Mouse (Mus musculus) CH12.LX (cell line): ENCODE results near the gene Marc2. TPM values are rescaled to one million over a fixed set of nuclear protein-coding genes. Genes with fewer than 3 reads are reported as not detected.
A peak's percentile ranks its signal among the peaks of the same experiment; 100 is the strongest.

Experiments
- DNase-seq: peaks from one replicate; pipeline ENCODE4 v3.0.0-alpha.2; 2013; ENCODE audit errors: extremely low read depth
- H3K27ac ChIP-seq: 2 replicates; pipeline ENCODE4 v1.5.1; 2012; ENCODE audit warnings: low read depth, mild to moderate bottlenecking, control low read depth, moderate library complexity; ENCODE audit not compliant: insufficient read depth
- H3K27me3 ChIP-seq: replicated peaks from 2 replicates; pipeline ENCODE3; 2012; ENCODE audit warnings: inconsistent platforms
- H3K36me3 ChIP-seq, 2 experiments: replicated peaks in 1 of 2; 2 replicates each; pipeline versions ENCODE3 to v1.6.1; 2012; ENCODE audit warnings: inconsistent platforms in 1 of 2, low read length in 1 of 2, mild to moderate bottlenecking in 1 of 2, mixed read lengths in 1 of 2, moderate library complexity in 1 of 2; ENCODE audit not compliant: control insufficient read depth in 1 of 2, insufficient read depth in 1 of 2
- H3K4me1 ChIP-seq, 2 experiments: 2 replicates each; pipeline ENCODE4 v1.6.1; 2012; ENCODE audit warnings: inconsistent platforms in 1 of 2, moderate library complexity in 1 of 2; ENCODE audit not compliant: insufficient read depth in 2 of 2, control insufficient read depth in 1 of 2
- H3K4me2 ChIP-seq: 2 replicates; pipeline ENCODE4 v1.6.1; 2012; ENCODE audit warnings: low read depth, mild to moderate bottlenecking, control low read depth; ENCODE audit not compliant: poor library complexity, insufficient read depth, severe bottlenecking
- H3K4me3 ChIP-seq, 3 experiments: fragments of 150-350 bp in 1 of 3; sonication (generic) in 1 of 3; replicated peaks in 1 of 3; 2 replicates each; pipeline versions ENCODE3 to v1.5.1; 2011 to 2012; ENCODE audit warnings: low read depth in 2 of 3, low read length in 2 of 3, mild to moderate bottlenecking in 2 of 3, moderate library complexity in 2 of 3, control low read depth in 1 of 3, improper control_type of control experiment in 1 of 3, inconsistent platforms in 1 of 3, mixed read lengths in 1 of 3; ENCODE audit not compliant: poor library complexity in 1 of 3
- H3K79me2 ChIP-seq: replicated peaks from 2 replicates; pipeline ENCODE4 v1.6.1; 2012; ENCODE audit warnings: mild to moderate bottlenecking, moderate library complexity; ENCODE audit not compliant: control insufficient read depth, poor library complexity, insufficient read depth, severe bottlenecking; ENCODE audit errors: extremely low read depth
- H3K9ac ChIP-seq: 2 replicates; pipeline ENCODE4 v1.6.1; 2012; ENCODE audit warnings: low read depth, mild to moderate bottlenecking, control low read depth, moderate library complexity; ENCODE audit not compliant: insufficient read depth
- H3K9me3 ChIP-seq: replicated peaks from 2 replicates; pipeline ENCODE3; 2012; ENCODE audit warnings: low read length, inconsistent platforms, mixed read lengths
- BHLHE40 ChIP-seq: IDR thresholded peaks from 2 replicates; pipeline ENCODE4 v1.6.1; 2011; ENCODE audit warnings: mild to moderate bottlenecking, low read depth, low read length, improper control_type of control experiment
- CHD1 ChIP-seq: IDR thresholded peaks from 2 replicates; pipeline ENCODE4 v1.6.1; 2012; ENCODE audit warnings: low read depth, low read length, improper control_type of control experiment, inconsistent platforms
- CTCF ChIP-seq, 2 experiments: IDR thresholded peaks in 1 of 2; conservative IDR thresholded peaks in 1 of 2; 2 replicates each; pipeline ENCODE4 v1.5.1; 2011 to 2012; ENCODE audit warnings: low read depth in 2 of 2, low read length in 2 of 2, improper control_type of control experiment in 1 of 2, inconsistent platforms in 1 of 2, mild to moderate bottlenecking in 1 of 2, moderate library complexity in 1 of 2
- ETS1 ChIP-seq: conservative IDR thresholded peaks from 2 replicates; pipeline ENCODE4 v1.6.1; 2012; ENCODE audit warnings: low read depth, mild to moderate bottlenecking, inconsistent platforms, low read length, improper control_type of control experiment, moderate library complexity
- GABPA ChIP-seq: IDR thresholded peaks from 2 replicates; pipeline ENCODE4 v1.6.1; 2012; ENCODE audit warnings: low read depth, low read length, improper control_type of control experiment, inconsistent platforms; ENCODE audit not compliant: insufficient replicate concordance
- HCFC1 ChIP-seq: IDR thresholded peaks from 2 replicates; pipeline ENCODE4 v1.6.1; 2012; ENCODE audit warnings: low read depth, mild to moderate bottlenecking, inconsistent platforms, low read length, improper control_type of control experiment
- IRF4 ChIP-seq: IDR thresholded peaks from 2 replicates; pipeline ENCODE4 v1.6.1; 2014; ENCODE audit warnings: low read depth, mild to moderate bottlenecking, inconsistent platforms, low read length, improper control_type of control experiment
- JUN ChIP-seq: IDR thresholded peaks from 2 replicates; pipeline ENCODE4 v1.6.1; 2011; ENCODE audit warnings: low read depth, mild to moderate bottlenecking, low read length, improper control_type of control experiment, moderate library complexity; ENCODE audit not compliant: insufficient read depth
- JUND ChIP-seq: conservative IDR thresholded peaks from 2 replicates; pipeline ENCODE4 v1.6.1; 2011; ENCODE audit warnings: low read depth, low read length, improper control_type of control experiment
- MAFK ChIP-seq: IDR thresholded peaks from 2 replicates; pipeline ENCODE4 v1.6.1; 2011; ENCODE audit warnings: low read length, improper control_type of control experiment; ENCODE audit not compliant: insufficient replicate concordance
- MAZ ChIP-seq: IDR thresholded peaks from 2 replicates; pipeline ENCODE4 v1.6.1; 2012; ENCODE audit warnings: low read depth, mild to moderate bottlenecking, inconsistent platforms, low read length, improper control_type of control experiment, moderate library complexity
- MEF2A ChIP-seq: IDR thresholded peaks from 2 replicates; pipeline ENCODE4 v1.6.1; 2014; ENCODE audit warnings: low read depth, mild to moderate bottlenecking, inconsistent platforms, low read length, improper control_type of control experiment, borderline replicate concordance
- MXI1 ChIP-seq: IDR thresholded peaks from 2 replicates; pipeline ENCODE4 v1.6.1; 2011; ENCODE audit warnings: mild to moderate bottlenecking, low read depth, low read length, improper control_type of control experiment
- NRF1 ChIP-seq: IDR thresholded peaks from 2 replicates; pipeline ENCODE4 v1.6.1; 2014; ENCODE audit warnings: low read depth, mild to moderate bottlenecking, inconsistent platforms, low read length, improper control_type of control experiment, moderate library complexity
- POLR2A ChIP-seq: IDR thresholded peaks from 2 replicates; pipeline ENCODE4 v1.6.1; 2011; ENCODE audit warnings: low read depth, mild to moderate bottlenecking, improper control_type of control experiment, low read length
- POLR2AphosphoS2 ChIP-seq: IDR thresholded peaks from 2 replicates; pipeline ENCODE4 v1.6.1; 2011; ENCODE audit warnings: low read depth, low read length, improper control_type of control experiment
- RAD21 ChIP-seq: IDR thresholded peaks from 2 replicates; pipeline ENCODE4 v1.6.1; 2011; ENCODE audit warnings: low read depth, mild to moderate bottlenecking, low read length, improper control_type of control experiment, moderate library complexity
- RCOR1 ChIP-seq: conservative IDR thresholded peaks from 2 replicates; pipeline ENCODE4 v1.6.1; 2012; ENCODE audit warnings: low read depth, mild to moderate bottlenecking, inconsistent platforms, low read length, improper control_type of control experiment
- SMC3 ChIP-seq: IDR thresholded peaks from 2 replicates; pipeline ENCODE4 v1.6.1; 2011; ENCODE audit warnings: low read depth, low read length, improper control_type of control experiment
- TBP ChIP-seq: conservative IDR thresholded peaks from 2 replicates; pipeline ENCODE4 v1.6.1; 2011; ENCODE audit warnings: low read depth, low read length, improper control_type of control experiment
- TCF12 ChIP-seq: IDR thresholded peaks from 2 replicates; pipeline ENCODE4 v1.6.1; 2014; ENCODE audit warnings: low read depth, mild to moderate bottlenecking, inconsistent platforms, low read length, improper control_type of control experiment
- UBTF ChIP-seq: IDR thresholded peaks from 2 replicates; pipeline ENCODE4 v1.6.1; 2012; ENCODE audit warnings: low read depth, mild to moderate bottlenecking, inconsistent platforms, low read length, improper control_type of control experiment, moderate library complexity
- USF2 ChIP-seq: conservative IDR thresholded peaks from 2 replicates; pipeline ENCODE4 v1.6.1; 2011; ENCODE audit warnings: low read depth, low read length, improper control_type of control experiment
- ZC3H11A ChIP-seq: IDR thresholded peaks from 2 replicates; pipeline ENCODE4 v1.6.1; 2012; ENCODE audit warnings: low read depth, mild to moderate bottlenecking, inconsistent platforms, low read length, improper control_type of control experiment
- ZKSCAN1 ChIP-seq: IDR thresholded peaks from 2 replicates; pipeline ENCODE4 v1.6.1; 2012; ENCODE audit warnings: low read depth, inconsistent platforms, low read length, improper control_type of control experiment, borderline replicate concordance
- ZMIZ1 ChIP-seq: IDR thresholded peaks from 2 replicates; pipeline ENCODE4 v1.6.1; 2012; ENCODE audit warnings: low read depth, mild to moderate bottlenecking, inconsistent platforms, low read length, improper control_type of control experiment
- ZNF384 ChIP-seq: IDR thresholded peaks from 2 replicates; pipeline ENCODE4 v1.6.1; 2012; ENCODE audit warnings: low read depth, low read length, improper control_type of control experiment, inconsistent platforms
- dilution Hi-C: fragments of 300-500 bp; cut with MboI; formaldehyde crosslinking; loops from 2 replicates; pipeline ENCODE4 v1.14.3; 2020; ENCODE audit warnings: low sequenced_read_pairs; ENCODE audit not compliant: extremely low pct_unique_long_range_greater_than_20kb, extremely low pct_ligation_motif_present
- in situ Hi-C: fragments of 300-500 bp; cut with MboI; formaldehyde crosslinking; loops from 3 replicates; pipeline ENCODE4 v1.14.3; 2019; ENCODE audit warnings: low sequenced_read_pairs, low pct_ligation_motif_present, low pct_unique_long_range_greater_than_20kb, mixed read lengths
- polyA plus RNA-seq: library from polyadenylated mRNA; unstranded; fragments of >175 nt; gene quantifications from 2 replicates; pipeline ENCODE4 v1.2.1, GENCODE M21; 2012; ENCODE audit warnings: low read depth; ENCODE audit not compliant: insufficient read length
- total RNA-seq, 2 experiments: library from RNA; depleted of rRNA; stranded (reverse); fragments of 300-350 nt in 1 of 2; fragments of >200 nt in 1 of 2; gene quantifications; 2 replicates each; pipeline ENCODE4 v1.2.3; 2012 to 2014

Marc2 gene
- total RNA-seq (2012; rRNA removed) (49.7 and 55.0 TPM in 2 replicates), total RNA-seq (2014; rRNA removed) (54.8 and 63.5 TPM in 2 replicates), polyA plus RNA-seq (129 and 155 TPM in 2 replicates)

DNA sequence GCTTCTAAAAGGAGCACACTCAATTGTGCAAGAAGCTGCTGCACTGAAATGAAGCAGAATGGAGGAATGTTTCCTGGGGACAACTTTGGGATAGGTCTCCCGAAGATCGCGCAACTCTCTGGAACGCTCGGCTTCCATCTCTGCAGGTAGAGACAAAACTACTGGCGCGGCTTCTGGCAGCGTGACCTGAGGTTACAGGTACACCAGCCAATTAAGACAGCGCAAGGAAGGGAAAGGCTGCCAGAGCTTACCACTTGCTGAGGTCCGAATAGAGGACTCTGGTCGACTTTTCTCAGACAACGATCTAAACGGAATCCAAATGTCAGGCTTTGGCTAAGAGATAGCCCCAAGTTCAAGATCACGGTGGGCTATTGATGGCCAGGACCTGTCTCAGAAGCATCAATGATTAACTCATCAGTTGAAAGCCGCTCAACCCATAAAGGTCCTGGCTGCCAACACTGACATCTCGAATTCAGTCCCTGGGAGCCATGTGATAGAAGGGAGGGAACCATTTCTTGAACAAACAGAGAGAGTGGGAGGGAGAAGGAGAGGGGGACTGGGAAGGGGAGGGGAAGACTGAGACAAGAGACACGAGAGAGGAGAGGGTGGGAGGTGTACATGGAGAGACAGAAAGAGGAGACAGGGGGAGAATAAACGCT is at the start of gene Marc2:
Marc2 (minus strand) TSS at position 360 of the 659 bp plus-strand sequence.
- H3K4me3 ChIP-seq = peak within 1 kb of the TSS; percentile 81 to 86 (median 81)
- H3K9me3 ChIP-seq = no peaks in the 10 kb centered on the region
- peaks cover 0 to 2% of the 10 kb centered on the region in 2 experiments for H3K36me3 ChIP-seq
- H3K27me3 ChIP-seq = no peaks in the 10 kb centered on the region
- DNase-seq = no peak
- dilution Hi-C loops (no loop called here), in situ Hi-C loops (loop anchor here (25.0 kb wide), 1 partner anchor 341 kb away; no protein-coding TSS in a partner anchor)
- peaks cover 6 to 35% of the 10 kb centered on the region in 2 experiments for H3K4me1 ChIP-seq
- no peaks in the 10 kb centered on the region; the same call in 1 of the 2 replicates for H3K79me2 ChIP-seq
- peak within 1 kb of the TSS; percentile 96 for H3K4me2 ChIP-seq
- H3K9ac ChIP-seq = peak within 1 kb of the TSS; percentile 62
- TF ChIP-seq IRF4 = no peak
- no peak for TF ChIP-seq ETS1
- no peak for TF ChIP-seq ZC3H11A
- no peak for TF ChIP-seq POLR2AphosphoS2
- no peak for TF ChIP-seq RCOR1
- TF ChIP-seq BHLHE40 = no peak
- TF ChIP-seq MXI1 = no peak
- no peak for TF ChIP-seq JUN
- no peak for TF ChIP-seq NRF1
- H3K27ac ChIP-seq = peak within 1 kb of the TSS; percentile 72

DNA sequence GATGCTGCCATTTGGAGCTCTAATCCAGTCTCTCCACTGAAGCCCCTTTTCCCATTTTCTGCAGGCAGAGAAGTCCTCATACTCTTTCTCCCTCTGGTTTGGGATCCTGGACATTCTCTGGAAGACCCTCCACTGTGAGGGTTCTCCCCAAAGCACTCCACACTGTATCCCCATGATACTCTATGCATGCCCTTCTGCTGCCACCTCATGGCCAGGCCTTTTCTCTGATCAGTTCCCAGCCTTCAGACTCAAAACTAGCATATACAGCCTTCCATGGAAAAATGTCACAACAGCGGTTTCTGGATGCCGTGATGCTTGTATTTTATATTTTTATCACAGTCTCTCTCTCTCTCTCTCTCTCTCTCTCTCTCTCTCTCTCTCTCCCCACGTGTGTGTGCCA is 45.7 kb upstream of the Marc2 start:
- in situ Hi-C loops = no loop called here
- H3K4me2 ChIP-seq = peak overlapping the region; percentile 79; the same call in 1 of the 2 replicates
- H3K4me1 ChIP-seq = peaks cover 0 to 6% of the 10 kb centered on the region in 2 experiments; a peak in 2 of 4 replicates
- H3K79me2 ChIP-seq = no peaks in the 10 kb centered on the region
- dilution Hi-C loops = no loop called here
- H3K4me3 ChIP-seq = no peak overlapping the region
- TF ChIP-seq JUND (no peak), ZKSCAN1 (no peak), MAZ (no peak), MAFK (no peak), ZNF384 (no peak), CTCF (conservative IDR thresholded peaks at IDR 0.05 in 1 of 2, IDR thresholded peaks at IDR 0.05 in 1 of 2; ENCODE audit: low read depth in 2 of 2, low read length in 2 of 2) (peak in 1 of 2 experiments; percentile 44; a peak in 2 of 4 replicates), TCF12 (no peak), RCOR1 (no peak), ZC3H11A (no peak), POLR2AphosphoS2 (no peak), POLR2A (no peak), MEF2A (no peak), UBTF (no peak), GABPA (no peak), ZMIZ1 (no peak), HCFC1 (no peak), USF2 (no peak), TBP (no peak), CHD1 (no peak), MXI1 (no peak), SMC3 (peak; percentile 4; the same call in 1 of the 2 replicates), RAD21 (peak; percentile 28)
- H3K27ac ChIP-seq = no peak overlapping the region
- DNase-seq = no peak
- no peak overlapping the region for H3K9ac ChIP-seq
- no peaks in the 10 kb centered on the region for H3K36me3 ChIP-seq
- no peaks in the 10 kb centered on the region for H3K9me3 ChIP-seq
- H3K27me3 ChIP-seq = no peaks in the 10 kb centered on the region
